Mouse (Mus musculus) gastrocnemius, postnatal 25 days (tissue): ENCODE measurements around the gene 9830107B12Rik. TPM values are rescaled to one million over a fixed set of nuclear protein-coding genes. Genes with fewer than 3 reads are reported as not detected.

Source experiments
- DNase-seq: peaks from one replicate; pipeline ENCODE4 v3.0.0; 2022
- total RNA-seq, 2 experiments: library from RNA; stranded (reverse); gene quantifications; 1 replicate in 1 of 2; 2 replicates in 1 of 2; pipeline ENCODE4 v1.2.3; 2021

The 9830107B12Rik gene
- total RNA-seq, 2 experiments from 2014 or later: not detected

DNA sequence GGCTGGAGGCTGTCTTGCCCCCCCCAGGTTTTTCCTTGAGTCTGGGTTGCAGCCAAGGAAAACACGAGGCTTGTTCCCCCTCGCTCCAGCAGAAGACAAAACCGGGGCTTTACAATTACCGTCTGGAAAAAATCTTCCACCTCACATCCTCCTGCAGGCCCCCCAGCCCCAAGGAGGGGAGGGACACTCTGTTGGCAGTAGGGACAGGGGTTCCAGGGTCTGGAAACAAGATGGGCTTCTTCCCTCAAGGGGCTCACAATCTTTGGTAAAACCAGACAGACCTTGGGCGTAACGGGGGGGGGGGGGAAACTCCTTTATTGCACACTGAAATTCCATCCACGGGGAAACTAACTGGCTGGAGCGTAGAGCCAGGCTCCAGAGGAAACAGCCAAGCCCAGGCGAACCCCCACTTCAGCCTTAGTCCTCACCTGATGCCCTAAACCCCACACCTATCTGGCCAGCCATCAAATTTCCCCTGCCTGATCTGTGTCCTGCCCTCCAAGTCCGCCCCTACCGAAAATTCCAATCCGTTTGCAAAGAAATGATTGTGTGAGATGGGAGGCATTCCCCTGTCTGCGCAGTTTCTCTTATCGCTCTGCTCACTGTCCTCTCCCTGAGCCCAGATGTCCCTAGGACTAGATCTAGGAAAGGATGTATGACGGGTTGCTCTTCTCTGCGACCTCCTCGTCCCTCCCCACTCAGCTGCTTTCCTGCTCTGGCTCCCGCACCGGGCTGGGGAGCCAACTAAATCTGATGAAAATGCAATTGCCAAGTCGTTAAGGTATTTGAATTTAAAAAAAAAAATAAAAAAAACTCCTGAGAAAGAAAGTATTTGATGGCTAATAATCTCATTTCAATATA is 51.0 kb downstream of the 9830107B12Rik start:
- no peak for DNase-seq

DNA sequence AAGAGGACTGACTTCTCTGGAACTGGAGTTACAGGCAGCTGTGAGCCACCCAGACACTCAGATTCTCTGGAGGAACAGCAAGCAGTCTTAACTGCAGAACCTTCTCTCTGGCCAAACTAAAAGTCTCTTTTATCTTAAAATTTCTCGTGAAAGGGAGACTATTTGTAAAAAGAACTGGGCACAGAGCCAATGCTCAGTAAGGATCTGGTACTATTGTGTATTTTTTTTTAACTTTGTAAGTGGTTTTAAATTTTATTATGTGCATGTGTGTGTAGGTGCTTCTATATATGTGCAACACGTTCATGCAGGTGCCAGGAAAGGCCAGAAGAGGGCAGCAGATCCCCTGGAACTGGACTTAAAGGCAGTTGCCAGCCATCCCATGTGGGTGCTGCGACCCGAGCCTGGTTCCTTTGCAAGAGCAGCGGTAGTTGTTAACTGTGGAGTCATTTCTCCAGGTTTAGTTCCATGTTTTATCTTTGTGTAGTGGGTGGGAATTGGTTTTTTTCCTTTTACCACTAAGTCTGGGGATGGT is 52.7 kb downstream of the 9830107B12Rik start:
- no peak for DNase-seq

- DNase-seq: no peak
Observed at GRCm38 (mm10) chr17:48090305-48090704, 55.8 kb downstream of the 9830107B12Rik start.

GRCm38 (mm10) chr17:48089446-48089845 is 56.6 kb downstream of the 9830107B12Rik start:
- DNase-seq: no peak

GRCm38 (mm10) chr17:48089019-48089418 is 57.0 kb downstream of the 9830107B12Rik start, which contains the start of gene 1700067P10Rik:
Gene 1700067P10Rik, plus strand, starts transcription at chr17:48089319.
- DNase-seq: no peak

- DNase-seq: no peak
Observed at GRCm38 (mm10) chr17:48080626-48081025, 65.4 kb downstream of the 9830107B12Rik start.

Other genes starting within 250 kb of the 9830107B12Rik start
- gene Foxp4, start 221.6 kb downstream of the 9830107B12Rik start, total RNA-seq: 1 to 10 TPM; 6.4 to 7.6 TPM
- not detected for gene 1700122O11Rik, start 108.0 kb downstream of the 9830107B12Rik start, total RNA-seq
- gene 1700067P10Rik, start 56.9 kb downstream of the 9830107B12Rik start, total RNA-seq: not detected
- not detected for gene A530064D06Rik, start 21.0 kb upstream of the 9830107B12Rik start, total RNA-seq
- not detected for gene Trem1, start 86.5 kb upstream of the 9830107B12Rik start, total RNA-seq
- not detected for gene Trem3, start 101.5 kb upstream of the 9830107B12Rik start, total RNA-seq
- gene Treml4, start 118.0 kb upstream of the 9830107B12Rik start, total RNA-seq: not detected
- gene Treml2, start 153.2 kb upstream of the 9830107B12Rik start, total RNA-seq: under 1 TPM in 1 of 2 experiments, not detected in 1; 0.08 TPM
- not detected for gene B430306N03Rik, start 169.9 kb upstream of the 9830107B12Rik start, total RNA-seq
- under 1 TPM in 1 of 2 experiments, not detected in 1; 0.83 TPM for gene Trem2, start 200.1 kb upstream of the 9830107B12Rik start, total RNA-seq
- under 1 TPM in 1 of 2 experiments, not detected in 1; 0.23 TPM for gene Treml1, start 213.6 kb upstream of the 9830107B12Rik start, total RNA-seq